Mouse (Mus musculus): ENCODE measurements around the gene Slit3.
A peak's percentile ranks its signal among the peaks of the same experiment; 100 is the strongest.

Slit3 gene

GRCm38 (mm10) chr11:35280826-35281225, 159.8 kb downstream of the Slit3 start:
- no peak for DNase-seq

- DNase-seq = no peak
These were observed 161.1 kb downstream of the Slit3 start for GRCm38 (mm10) chr11:35282001-35282632.

GRCm38 (mm10) chr11:35282825-35283571, 162.0 kb downstream of the Slit3 start:
- peak in 1 of 2 experiments; percentile 23 for DNase-seq

GRCm38 (mm10) chr11:35283767-35284166, 162.7 kb downstream of the Slit3 start:
- DNase-seq = no peak

GRCm38 (mm10) chr11:35286578-35287390, 165.8 kb downstream of the Slit3 start:
- no peak for DNase-seq

- DNase-seq = no peak
These were observed 167.0 kb downstream of the Slit3 start for GRCm38 (mm10) chr11:35288056-35288455.

GRCm38 (mm10) chr11:35288761-35289278, 167.8 kb downstream of the Slit3 start:
- DNase-seq = no peak

- no peak for DNase-seq
These were observed 171.3 kb downstream of the Slit3 start for GRCm38 (mm10) chr11:35292228-35292747.

- no peak for DNase-seq
These were observed 172.2 kb downstream of the Slit3 start for GRCm38 (mm10) chr11:35293197-35293596.

- DNase-seq = no peak
These were observed 173.6 kb downstream of the Slit3 start for GRCm38 (mm10) chr11:35294670-35295069.

- no peak for DNase-seq
These were observed 174.3 kb downstream of the Slit3 start for GRCm38 (mm10) chr11:35295162-35295799.

GRCm38 (mm10) chr11:35296803-35297202, 175.8 kb downstream of the Slit3 start:
- DNase-seq = no peak

GRCm38 (mm10) chr11:35297319-35297718, 176.3 kb downstream of the Slit3 start:
- DNase-seq = no peak

- no peak for DNase-seq
These were observed 177.5 kb downstream of the Slit3 start for GRCm38 (mm10) chr11:35298526-35298925.

- DNase-seq = no peak
These were observed 178.9 kb downstream of the Slit3 start for GRCm38 (mm10) chr11:35299857-35300375.

GRCm38 (mm10) chr11:35302272-35302671, 181.2 kb downstream of the Slit3 start:
- DNase-seq = no peak

- DNase-seq = no peak
These were observed 183.4 kb downstream of the Slit3 start for GRCm38 (mm10) chr11:35304216-35304975.

- no peak for DNase-seq
These were observed 184.1 kb downstream of the Slit3 start for GRCm38 (mm10) chr11:35305111-35305510.

GRCm38 (mm10) chr11:35305910-35306309, 184.9 kb downstream of the Slit3 start:
- no peak for DNase-seq

GRCm38 (mm10) chr11:35306922-35307321, 185.9 kb downstream of the Slit3 start:
- no peak for DNase-seq

- no peak for DNase-seq
These were observed 187.0 kb downstream of the Slit3 start for GRCm38 (mm10) chr11:35307992-35308391.

All from thymus, postnatal 36 days (tissue).